Mouse (Mus musculus) liver, embryonic 16.5 days (tissue): ENCODE data around the gene Gm14569. TPM values are rescaled to one million over a fixed set of nuclear protein-coding genes. Genes with fewer than 3 reads are reported as not detected.
A peak's percentile ranks its signal among the peaks of the same experiment; 100 is the strongest.

Source experiments
- ATAC-seq: fragments of 200-750 bp; cut with Nextera tagmentation; 2 replicates; pipeline ENCODE4 v1.8.0; 2017; ENCODE audit warnings: low read depth, mild to moderate bottlenecking, moderate number of reproducible peaks, moderate library complexity
- H3K27ac ChIP-seq: fragments of 300-500 bp; sonication (generic); 2 replicates; pipeline ENCODE4 v1.5.1; 2014; ENCODE audit warnings: mild to moderate bottlenecking, low read length
- H3K27me3 ChIP-seq: fragments of 300-500 bp; sonication (generic); 2 replicates; pipeline ENCODE4 v1.6.1; 2014; ENCODE audit warnings: low read depth, low read length, mixed read lengths; ENCODE audit not compliant: control insufficient read depth, insufficient read depth
- H3K36me3 ChIP-seq: fragments of 300-500 bp; sonication (generic); 2 replicates; pipeline ENCODE4 v1.6.1; 2014; ENCODE audit warnings: mild to moderate bottlenecking; ENCODE audit not compliant: control insufficient read depth, insufficient read depth
- H3K4me1 ChIP-seq: fragments of 300-500 bp; sonication (generic); 2 replicates; pipeline ENCODE4 v1.6.1; 2014; ENCODE audit warnings: low read depth, low read length, mixed read lengths; ENCODE audit not compliant: control insufficient read depth
- H3K4me2 ChIP-seq: fragments of 300-500 bp; sonication (generic); 2 replicates; pipeline ENCODE4 v1.6.1; 2014; ENCODE audit warnings: low read depth, low read length, mixed read lengths
- H3K4me3 ChIP-seq: fragments of 300-500 bp; sonication (generic); 2 replicates; pipeline ENCODE4 v1.5.1; 2014; ENCODE audit warnings: low read depth, mild to moderate bottlenecking, low read length
- H3K9ac ChIP-seq: fragments of 300-500 bp; sonication (generic); 2 replicates; pipeline ENCODE4 v1.6.1; 2014; ENCODE audit warnings: low read depth, low read length
- H3K9me3 ChIP-seq: fragments of 300-500 bp; sonication (generic); replicated peaks from 2 replicates; pipeline ENCODE4 v1.6.1; 2016; ENCODE audit warnings: low read length; ENCODE audit not compliant: control insufficient read depth
- WGBS: fragments of 180-500 bp; shearing (Covaris S2); extraction: QIAGEN DNeasy Blood & Tissue Kit; methylation state at CpG from one replicate; pipeline ENCODE4 v1.1.7; 2014; ENCODE audit not compliant: insufficient replicate concordance; 5-methylcytosine and 5-hydroxymethylcytosine counted together
- polyA plus RNA-seq: library from polyadenylated mRNA; unstranded; fragments of >200 nt; fragmentation: Nextera tagmentation; extraction: Ambion mirVana; gene quantifications from 2 replicates; pipeline ENCODE4 v1.2.1, GENCODE M21; 2015

Gene Gm14569
- not detected in 2 replicates for polyA plus RNA-seq

DNA sequence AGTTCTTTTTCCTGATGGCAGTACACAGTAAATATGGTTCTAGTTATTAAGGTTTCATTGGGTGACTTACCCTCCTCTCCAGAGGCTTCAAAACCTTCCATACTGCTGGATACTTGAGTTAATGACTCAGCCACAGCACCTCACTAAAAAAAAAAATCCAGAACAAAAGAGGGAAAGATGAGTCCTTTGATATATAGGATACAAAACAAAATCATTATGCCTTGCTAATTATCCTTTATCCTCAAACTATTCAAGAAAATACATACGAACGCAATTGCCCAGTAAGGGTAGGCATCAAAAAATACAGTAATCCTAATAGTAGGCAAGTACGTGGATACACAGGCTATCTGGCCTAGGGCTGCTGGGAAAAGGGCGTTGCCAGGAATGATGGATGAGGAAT lies at the start of gene Gm14569:
TSS of gene Gm14569 (minus strand) at position 101 of the 400 bp plus-strand sequence.
- no peaks in the 10 kb centered on the region for H3K4me1 ChIP-seq
- no peak within 1 kb of the TSS for H3K4me3 ChIP-seq
- no peak within 1 kb of the TSS for H3K27ac ChIP-seq
- no peak within 1 kb of the TSS for H3K4me2 ChIP-seq
- H3K27me3 ChIP-seq = no peaks in the 10 kb centered on the region
- no peak for ATAC-seq
- no peaks in the 10 kb centered on the region for H3K9me3 ChIP-seq
- H3K36me3 ChIP-seq = no peaks in the 10 kb centered on the region
- H3K9ac ChIP-seq = no peak within 1 kb of the TSS
- WGBS = 67% methylated on average over 4 of the region's 4 CpGs

DNA sequence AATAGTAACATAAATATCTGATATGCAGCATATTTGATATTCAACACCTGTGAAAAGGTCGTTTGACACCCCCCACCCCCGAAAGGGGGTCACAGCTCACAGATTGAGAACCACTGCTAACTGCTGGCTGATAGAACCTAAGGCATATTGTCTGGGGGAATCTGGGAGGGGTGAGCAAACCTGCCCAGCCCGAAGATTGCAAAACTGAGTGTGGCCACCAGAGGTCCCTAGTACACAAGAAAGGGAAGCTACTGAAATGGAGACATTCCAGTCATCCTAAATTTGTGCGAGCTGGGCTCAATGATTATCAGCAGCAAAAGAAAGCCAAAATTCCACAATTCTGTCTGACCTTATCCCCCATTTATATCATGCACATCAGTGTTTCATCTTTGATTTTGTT lies 42.9 kb upstream of the Gm14569 start:
- H3K4me2 ChIP-seq = no peak overlapping the region
- H3K9me3 ChIP-seq = no peaks in the 10 kb centered on the region
- no peaks in the 10 kb centered on the region for H3K36me3 ChIP-seq
- no peak overlapping the region for H3K27ac ChIP-seq
- 10% methylated on average over 4 of the region's 4 CpGs for WGBS
- H3K27me3 ChIP-seq = no peaks in the 10 kb centered on the region
- H3K9ac ChIP-seq = no peak overlapping the region
- no peak overlapping the region for H3K4me3 ChIP-seq
- ATAC-seq = no peak
- H3K4me1 ChIP-seq = no peaks in the 10 kb centered on the region

DNA sequence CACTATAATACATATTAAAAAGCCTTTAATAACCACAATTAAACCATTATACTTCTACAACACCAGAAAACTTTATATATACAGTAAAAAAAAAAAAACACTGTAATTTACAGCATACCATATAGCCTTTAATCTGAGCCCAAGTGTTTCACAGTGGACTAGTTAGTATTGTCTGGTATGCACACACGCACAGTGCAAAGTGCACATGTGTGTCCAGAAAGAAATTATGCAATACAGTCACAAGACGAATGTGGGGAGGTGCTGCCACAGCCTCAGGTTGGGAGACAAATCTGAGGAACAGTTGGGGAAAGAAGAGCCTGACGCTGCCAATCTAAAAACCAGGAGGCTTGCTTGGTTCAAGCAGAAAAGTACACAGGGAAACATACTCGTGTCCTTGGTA lies 42.1 kb upstream of the Gm14569 start:
- Histone ChIP-seq H3K27me3 (no peaks in the 10 kb centered on the region), H3K9me3 (no peaks in the 10 kb centered on the region), H3K36me3 (no peaks in the 10 kb centered on the region), H3K9ac (no peak overlapping the region), H3K4me1 (no peaks in the 10 kb centered on the region), H3K27ac (no peak overlapping the region), H3K4me3 (no peak overlapping the region), H3K4me2 (no peak overlapping the region)
- peak; percentile 50; the same call in 1 of the 2 replicates for ATAC-seq
- WGBS = 50% methylated on average over 4 of the region's 4 CpGs

DNA sequence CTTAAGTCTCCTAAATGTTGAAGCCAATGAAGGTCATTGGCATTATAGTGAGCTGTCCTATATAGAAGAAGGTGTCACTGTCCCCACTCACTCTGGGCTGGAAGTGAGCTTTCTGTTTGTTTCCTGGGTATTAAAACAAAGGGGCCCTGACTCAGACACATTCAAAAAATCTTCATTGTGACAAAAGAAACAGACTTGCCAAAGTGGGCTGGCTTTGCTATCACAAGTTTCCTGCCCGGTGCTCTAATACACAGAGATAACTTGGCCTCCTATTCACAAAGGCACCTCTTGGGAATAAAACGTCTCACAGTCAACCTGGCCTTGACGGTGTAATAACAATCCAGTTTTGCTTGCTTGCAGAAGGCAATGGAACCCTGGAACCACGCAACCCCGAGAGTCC lies 38.6 kb upstream of the Gm14569 start:
- Histone ChIP-seq H3K9ac (no peak overlapping the region), H3K27ac (no peak overlapping the region), H3K36me3 (no peaks in the 10 kb centered on the region), H3K4me3 (no peak overlapping the region), H3K27me3 (no peaks in the 10 kb centered on the region), H3K4me2 (no peak overlapping the region), H3K4me1 (no peaks in the 10 kb centered on the region), H3K9me3 (no peaks in the 10 kb centered on the region)
- 53% methylated on average over 5 of the region's 5 CpGs for WGBS
- no peak for ATAC-seq

DNA sequence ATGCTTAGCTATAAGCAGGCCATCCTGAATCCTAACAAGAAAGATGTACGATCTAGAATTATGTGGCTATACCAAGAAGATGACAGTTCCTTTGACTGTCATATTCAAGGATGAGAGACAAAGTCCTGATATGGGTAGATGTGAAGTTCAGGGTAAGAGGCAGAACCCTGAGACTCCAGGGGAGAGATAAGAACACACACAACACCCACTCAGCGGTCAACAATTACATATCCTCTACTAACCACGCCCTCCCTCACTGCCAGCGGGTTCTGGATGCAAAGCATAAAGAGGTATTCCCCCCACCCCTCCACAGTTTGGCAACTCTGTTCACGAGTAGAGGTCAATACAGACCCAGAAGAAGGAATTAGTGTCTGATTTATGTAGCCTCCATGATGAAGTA lies 32.1 kb upstream of the Gm14569 start:
- H3K9ac ChIP-seq = no peak overlapping the region
- no peak overlapping the region for H3K4me2 ChIP-seq
- 33% methylated on average over 5 of the region's 5 CpGs for WGBS
- no peak for ATAC-seq
- H3K27ac ChIP-seq = no peak overlapping the region
- no peak overlapping the region for H3K4me3 ChIP-seq
- no peaks in the 10 kb centered on the region for H3K4me1 ChIP-seq
- H3K27me3 ChIP-seq = no peaks in the 10 kb centered on the region
- H3K36me3 ChIP-seq = no peaks in the 10 kb centered on the region
- no peaks in the 10 kb centered on the region for H3K9me3 ChIP-seq

DNA sequence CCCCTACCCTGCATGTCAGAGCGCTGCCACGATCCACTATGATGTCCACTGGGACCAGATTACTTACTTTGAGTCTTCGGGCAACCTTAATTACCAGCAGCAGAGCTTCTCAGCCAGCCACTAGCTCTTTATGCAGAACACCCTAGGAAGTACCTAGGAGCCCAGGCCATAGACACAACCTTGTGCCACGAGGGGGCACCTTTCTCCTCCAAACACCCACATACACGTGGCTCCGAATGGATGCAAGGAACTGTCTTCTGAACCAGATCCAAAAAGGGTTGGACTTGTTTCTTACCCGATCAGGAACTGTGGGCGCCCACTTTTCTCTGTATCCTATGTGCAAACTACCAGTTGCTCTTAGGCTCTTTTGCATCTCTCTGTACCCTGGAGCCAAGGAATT lies 22.1 kb upstream of the Gm14569 start:
- H3K4me2 ChIP-seq = no peak overlapping the region

DNA sequence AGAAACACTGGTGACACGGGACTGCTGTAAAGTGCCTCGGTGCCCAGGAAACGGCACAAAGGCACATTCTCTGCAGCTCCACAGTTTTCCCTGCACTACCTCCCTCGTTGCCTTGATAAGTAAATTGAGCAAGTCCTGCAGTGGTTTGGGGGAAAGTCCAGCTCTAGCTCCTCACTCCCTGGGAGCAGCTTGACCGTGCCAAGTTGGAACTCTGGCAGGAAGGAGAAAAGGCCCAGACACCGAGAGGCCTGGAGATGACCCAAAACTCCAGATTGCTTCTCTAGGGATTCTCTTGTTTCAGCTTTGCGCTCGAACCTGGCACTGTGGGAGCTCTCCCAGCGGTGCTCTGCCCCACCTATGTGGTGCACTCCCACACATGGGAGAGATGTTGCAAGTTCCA lies 21.6 kb upstream of the Gm14569 start:
- H3K27ac ChIP-seq = no peak overlapping the region
- H3K27me3 ChIP-seq = no peaks in the 10 kb centered on the region
- no peak overlapping the region for H3K9ac ChIP-seq
- no peaks in the 10 kb centered on the region for H3K9me3 ChIP-seq
- ATAC-seq = no peak
- 57% methylated on average over 9 of the region's 9 CpGs for WGBS
- no peaks in the 10 kb centered on the region for H3K36me3 ChIP-seq
- no peak overlapping the region for H3K4me2 ChIP-seq
- no peak overlapping the region for H3K4me3 ChIP-seq
- no peaks in the 10 kb centered on the region for H3K4me1 ChIP-seq

More for the DNA sequence above, 22.1 kb upstream of the Gm14569 start:
- Histone ChIP-seq H3K36me3 (no peaks in the 10 kb centered on the region), H3K9ac (no peak overlapping the region), H3K4me1 (no peaks in the 10 kb centered on the region), H3K27me3 (no peaks in the 10 kb centered on the region), H3K9me3 (no peaks in the 10 kb centered on the region), H3K4me3 (no peak overlapping the region), H3K27ac (no peak overlapping the region)
- 46% methylated on average over 8 of the region's 8 CpGs for WGBS
- no peak for ATAC-seq

DNA sequence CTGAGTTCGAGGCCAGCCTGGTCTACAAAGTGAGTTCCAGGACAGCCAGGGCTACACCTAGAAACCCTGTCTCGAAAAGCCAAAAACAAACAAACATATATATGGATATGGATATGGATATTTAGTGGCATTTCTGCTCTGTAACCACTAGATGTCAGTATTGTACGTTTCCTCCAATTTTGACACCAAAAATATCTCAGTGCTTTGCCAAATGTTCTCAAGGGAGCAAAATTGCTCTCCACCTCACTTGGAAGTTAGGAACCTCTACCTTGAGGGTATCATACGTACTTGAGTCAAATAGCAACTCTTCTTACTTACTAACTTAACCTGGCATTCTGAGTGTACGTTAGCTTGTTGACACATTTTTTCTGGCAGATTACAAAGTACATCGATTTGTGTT lies 15.2 kb upstream of the Gm14569 start:
- H3K36me3 ChIP-seq = no peaks in the 10 kb centered on the region
- H3K4me1 ChIP-seq = no peaks in the 10 kb centered on the region
- H3K27ac ChIP-seq = no peak overlapping the region
- H3K9ac ChIP-seq = no peak overlapping the region
- H3K4me2 ChIP-seq = no peak overlapping the region
- no peak overlapping the region for H3K4me3 ChIP-seq
- H3K9me3 ChIP-seq = no peaks in the 10 kb centered on the region
- no peaks in the 10 kb centered on the region for H3K27me3 ChIP-seq
- ATAC-seq = no peak
- 42% methylated on average over 6 of the region's 6 CpGs for WGBS

DNA sequence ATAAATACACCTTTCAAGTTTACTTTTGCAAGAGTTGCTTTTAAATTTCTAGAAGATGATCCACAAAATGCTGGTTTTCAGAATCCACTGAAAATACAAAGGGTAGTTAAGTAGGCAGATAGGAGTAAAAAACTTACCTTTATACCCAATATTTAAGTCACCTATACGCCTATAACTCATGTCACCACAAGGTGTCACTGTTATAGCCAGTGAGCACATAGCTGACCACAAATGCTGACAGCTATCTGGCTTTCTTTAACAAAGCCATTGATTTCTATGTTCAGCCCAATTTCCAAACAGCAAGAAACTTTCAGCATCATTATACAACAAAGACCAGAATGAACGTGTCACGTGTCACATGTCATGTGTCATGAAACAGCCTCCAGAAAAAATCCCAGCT lies 2.1 kb downstream of the Gm14569 start:
- 27% methylated on average over 3 of the region's 3 CpGs for WGBS
- Histone ChIP-seq H3K27ac (no peak overlapping the region), H3K4me2 (no peak overlapping the region), H3K9ac (no peak overlapping the region), H3K4me1 (no peaks in the 10 kb centered on the region), H3K36me3 (no peaks in the 10 kb centered on the region), H3K9me3 (no peaks in the 10 kb centered on the region), H3K4me3 (no peak overlapping the region), H3K27me3 (no peaks in the 10 kb centered on the region)
- ATAC-seq = no peak

DNA sequence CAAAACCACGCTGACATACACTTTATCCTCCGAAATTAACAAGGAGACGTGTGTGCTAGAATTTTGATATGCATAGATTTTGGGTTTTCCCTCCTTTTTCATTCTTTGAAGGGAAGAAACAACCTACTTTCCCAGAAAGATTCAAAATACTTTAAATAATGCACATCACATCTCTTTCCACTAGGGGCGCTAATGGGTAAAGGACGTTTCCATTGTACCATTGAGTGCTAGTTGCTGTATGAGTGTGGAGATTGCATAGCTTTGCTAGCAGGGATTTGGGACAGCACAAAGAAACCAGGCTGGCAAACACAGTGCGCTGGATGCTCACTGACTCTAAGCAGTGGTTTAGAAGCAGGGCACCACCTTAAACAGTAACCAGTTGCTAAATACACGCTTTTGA lies 3.6 kb downstream of the Gm14569 start:
- no peak overlapping the region for H3K4me2 ChIP-seq
- H3K27ac ChIP-seq = no peak overlapping the region
- H3K9ac ChIP-seq = no peak overlapping the region
- no peak overlapping the region for H3K4me3 ChIP-seq
- no peaks in the 10 kb centered on the region for H3K27me3 ChIP-seq
- no peaks in the 10 kb centered on the region for H3K9me3 ChIP-seq
- 33% methylated on average over 7 of the region's 7 CpGs for WGBS
- no peaks in the 10 kb centered on the region for H3K36me3 ChIP-seq
- no peak for ATAC-seq
- no peaks in the 10 kb centered on the region for H3K4me1 ChIP-seq
